Mouse (Mus musculus): ENCODE measurements around the gene Arvcf. TPM values are rescaled to one million over a fixed set of nuclear protein-coding genes. Genes with fewer than 3 reads are reported as not detected.

Arvcf gene
- polyA plus RNA-seq, 1 experiment from 2014 or later: 30.8 TPM

DNA sequence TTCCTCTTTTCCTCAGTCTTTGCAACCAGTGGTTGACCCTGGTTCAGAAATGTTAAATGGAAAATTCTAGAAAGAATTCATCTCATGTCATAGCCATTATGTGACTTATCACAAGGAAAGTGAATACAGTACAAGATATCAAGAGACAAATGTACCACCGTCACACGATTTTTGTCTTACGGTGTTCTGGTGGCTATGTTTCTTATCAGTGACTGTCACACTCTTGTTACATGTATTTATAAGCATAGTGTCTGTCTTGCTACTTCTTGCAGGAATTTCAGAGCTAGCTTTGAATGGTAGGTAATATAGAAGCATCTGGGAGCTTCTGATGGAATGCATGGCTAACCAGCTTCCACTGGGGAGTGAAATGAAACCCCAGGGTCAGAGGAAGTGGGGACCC lies 22.2 kb downstream of the Arvcf start:
- H3K4me2 ChIP-seq: no peak overlapping the region
- no peak overlapping the region for H3K9ac ChIP-seq
- ATAC-seq (ENCODE audit: insufficient read depth) (no peak), DNase-seq (no peak)
- H3K27me3 ChIP-seq (ENCODE audit: insufficient read depth, low read length): no peaks in the 10 kb centered on the region
- no peak for TF ChIP-seq CTCF (IDR thresholded peaks at IDR 0.05; ENCODE audit: low read depth)
- 76% methylated on average over 3 of the region's 3 CpGs for WGBS
- H3K27ac ChIP-seq (ENCODE audit: low read depth): no peak overlapping the region
- no peaks in the 10 kb centered on the region for H3K36me3 ChIP-seq (ENCODE audit: insufficient read depth)
- H3K4me3 ChIP-seq (ENCODE audit: low read depth, low read length): no peak overlapping the region
- no peaks in the 10 kb centered on the region for H3K9me3 ChIP-seq (ENCODE audit: low read depth, low read length)
- H3K4me1 ChIP-seq (ENCODE audit: insufficient read depth): no peaks in the 10 kb centered on the region

GRCm38 (mm10) chr16:18373632-18374031 lies 25.6 kb downstream of the Arvcf start:
- DNase-seq (no peak), ATAC-seq (ENCODE audit: insufficient read depth) (no peak)
- 85% methylated on average over 4 of the region's 4 CpGs for WGBS
- H3K9ac ChIP-seq: no peak overlapping the region
- no peak overlapping the region for H3K4me2 ChIP-seq
- no peak for TF ChIP-seq CTCF (IDR thresholded peaks at IDR 0.05; ENCODE audit: low read depth)
- no peaks in the 10 kb centered on the region for H3K27me3 ChIP-seq (ENCODE audit: insufficient read depth, low read length)
- no peaks in the 10 kb centered on the region for H3K4me1 ChIP-seq (ENCODE audit: insufficient read depth)
- no peaks in the 10 kb centered on the region for H3K36me3 ChIP-seq (ENCODE audit: insufficient read depth)
- no peak overlapping the region for H3K4me3 ChIP-seq (ENCODE audit: low read depth, low read length)
- no peaks in the 10 kb centered on the region for H3K9me3 ChIP-seq (ENCODE audit: low read depth, low read length)
- H3K27ac ChIP-seq (ENCODE audit: low read depth): no peak overlapping the region

- TF ChIP-seq CTCF (IDR thresholded peaks at IDR 0.05; ENCODE audit: low read depth): no peak
- 68% methylated on average over 6 of the region's 7 CpGs for WGBS
- no peak overlapping the region for H3K4me3 ChIP-seq (ENCODE audit: low read depth, low read length)
- no peaks in the 10 kb centered on the region for H3K27me3 ChIP-seq (ENCODE audit: insufficient read depth, low read length)
- H3K4me2 ChIP-seq: no peak overlapping the region
- H3K27ac ChIP-seq (ENCODE audit: low read depth): no peak overlapping the region
- no peak overlapping the region for H3K9ac ChIP-seq
- no peaks in the 10 kb centered on the region for H3K9me3 ChIP-seq (ENCODE audit: low read depth, low read length)
- no peaks in the 10 kb centered on the region for H3K4me1 ChIP-seq (ENCODE audit: insufficient read depth)
- DNase-seq (no peak), ATAC-seq (ENCODE audit: insufficient read depth) (no peak)
- H3K36me3 ChIP-seq (ENCODE audit: insufficient read depth): no peaks in the 10 kb centered on the region
Measured at GRCm38 (mm10) chr16:18376297-18376954, 28.4 kb downstream of the Arvcf start.

- Histone ChIP-seq H3K27me3 (ENCODE audit: insufficient read depth, low read length) (no peaks in the 10 kb centered on the region), H3K9me3 (ENCODE audit: low read depth, low read length) (no peaks in the 10 kb centered on the region), H3K9ac (no peak overlapping the region), H3K36me3 (ENCODE audit: insufficient read depth) (no peaks in the 10 kb centered on the region), H3K4me3 (ENCODE audit: low read depth, low read length) (no peak overlapping the region), H3K4me1 (ENCODE audit: insufficient read depth) (no peaks in the 10 kb centered on the region; the same call in none of the 2 replicates), H3K4me2 (no peak overlapping the region), H3K27ac (ENCODE audit: low read depth) (no peak overlapping the region)
- no peak for TF ChIP-seq CTCF (IDR thresholded peaks at IDR 0.05; ENCODE audit: low read depth)
- 32% methylated on average over 3 of the region's 3 CpGs for WGBS
- ATAC-seq (ENCODE audit: insufficient read depth) (no peak), DNase-seq (no peak)
Measured at GRCm38 (mm10) chr16:18377203-18377602, 29.2 kb downstream of the Arvcf start.

- WGBS: 4% methylated on average over 1 of the region's 1 CpGs
- H3K9me3 ChIP-seq (ENCODE audit: low read depth, low read length): no peaks in the 10 kb centered on the region
- no peak overlapping the region for H3K4me2 ChIP-seq
- H3K27ac ChIP-seq (ENCODE audit: low read depth): no peak overlapping the region
- no peaks in the 10 kb centered on the region for H3K27me3 ChIP-seq (ENCODE audit: insufficient read depth, low read length)
- DNase-seq (no peak), ATAC-seq (ENCODE audit: insufficient read depth) (no peak)
- H3K4me1 ChIP-seq (ENCODE audit: insufficient read depth): peaks cover 3% of the 10 kb centered on the region
- H3K4me3 ChIP-seq (ENCODE audit: low read depth, low read length): no peak overlapping the region
- no peaks in the 10 kb centered on the region for H3K36me3 ChIP-seq (ENCODE audit: insufficient read depth)
- no peak overlapping the region for H3K9ac ChIP-seq
- TF ChIP-seq CTCF (IDR thresholded peaks at IDR 0.05; ENCODE audit: low read depth): no peak
Measured at GRCm38 (mm10) chr16:18378489-18378888, 30.5 kb downstream of the Arvcf start.

GRCm38 (mm10) chr16:18379338-18380001 lies 31.5 kb downstream of the Arvcf start:
- ATAC-seq (ENCODE audit: insufficient read depth) (no peak), DNase-seq (no peak)
- Histone ChIP-seq H3K9me3 (ENCODE audit: low read depth, low read length) (no peaks in the 10 kb centered on the region), H3K9ac (no peak overlapping the region), H3K27ac (ENCODE audit: low read depth) (no peak overlapping the region), H3K36me3 (ENCODE audit: insufficient read depth) (no peaks in the 10 kb centered on the region), H3K4me1 (ENCODE audit: insufficient read depth) (peaks cover 3% of the 10 kb centered on the region), H3K4me2 (no peak overlapping the region), H3K27me3 (ENCODE audit: insufficient read depth, low read length) (no peaks in the 10 kb centered on the region), H3K4me3 (ENCODE audit: low read depth, low read length) (no peak overlapping the region)
- no peak for TF ChIP-seq CTCF (IDR thresholded peaks at IDR 0.05; ENCODE audit: low read depth)
- 76% methylated on average over 8 of the region's 8 CpGs for WGBS

- peak; percentile 20 for DNase-seq
- ATAC-seq (ENCODE audit: insufficient read depth): no peak
- Histone ChIP-seq H3K27ac (ENCODE audit: low read depth) (no peak overlapping the region), H3K4me1 (ENCODE audit: insufficient read depth) (peaks cover 3% of the 10 kb centered on the region), H3K4me3 (ENCODE audit: low read depth, low read length) (no peak overlapping the region), H3K36me3 (ENCODE audit: insufficient read depth) (no peaks in the 10 kb centered on the region), H3K9ac (no peak overlapping the region), H3K9me3 (ENCODE audit: low read depth, low read length) (no peaks in the 10 kb centered on the region), H3K27me3 (ENCODE audit: insufficient read depth, low read length) (no peaks in the 10 kb centered on the region), H3K4me2 (no peak overlapping the region)
- TF ChIP-seq CTCF (IDR thresholded peaks at IDR 0.05; ENCODE audit: low read depth): no peak
- 39% methylated on average over 6 of the region's 6 CpGs for WGBS
Measured at GRCm38 (mm10) chr16:18380495-18381063, 32.6 kb downstream of the Arvcf start.

All from lung, embryonic 14.5 days (tissue).